Mouse (Mus musculus) right cerebral cortex, postnatal 4 days (tissue): Measurements from ENCODE around the gene Bet1l.
A peak's percentile ranks its signal among the peaks of the same experiment; 100 is the strongest.

ENCODE experiments used
- DNase-seq: peaks from one replicate; pipeline ENCODE4 v3.0.0-alpha.2; 2022

The Bet1l gene

DNA sequence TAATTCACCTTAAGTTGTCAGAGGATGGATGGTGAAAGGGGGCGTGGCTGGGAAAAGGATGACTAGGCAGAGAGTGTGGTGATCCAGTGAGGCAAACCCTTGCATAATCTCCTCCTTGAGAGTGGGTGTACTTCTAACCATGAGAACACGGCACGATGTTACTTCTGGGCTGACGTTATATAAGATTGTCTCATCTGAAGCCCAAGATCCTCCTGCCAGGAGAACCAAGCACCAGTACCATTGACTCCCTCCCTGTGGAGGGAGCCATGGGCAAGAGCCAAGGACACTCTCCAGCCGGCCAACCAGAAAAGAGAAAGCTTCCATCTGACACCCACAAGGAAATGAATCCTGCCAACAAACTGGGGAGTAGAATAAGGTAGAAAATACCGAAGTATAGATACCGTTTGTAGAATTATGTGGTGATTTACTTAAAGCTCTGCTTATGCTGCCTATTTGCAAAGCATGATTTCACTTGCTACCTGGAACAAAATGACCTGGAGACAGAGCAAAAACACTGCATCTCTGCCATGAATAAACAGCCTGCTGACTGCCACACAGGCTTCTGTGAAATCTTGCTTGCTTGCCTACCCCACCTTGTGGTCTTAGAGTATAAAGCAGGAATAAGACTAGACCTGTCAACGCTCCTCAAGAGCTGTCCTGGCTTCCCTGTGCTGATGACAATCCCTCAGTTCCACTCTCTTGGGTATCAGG lies 29.1 kb downstream of the Bet1l start:
- DNase-seq: no peak

DNA sequence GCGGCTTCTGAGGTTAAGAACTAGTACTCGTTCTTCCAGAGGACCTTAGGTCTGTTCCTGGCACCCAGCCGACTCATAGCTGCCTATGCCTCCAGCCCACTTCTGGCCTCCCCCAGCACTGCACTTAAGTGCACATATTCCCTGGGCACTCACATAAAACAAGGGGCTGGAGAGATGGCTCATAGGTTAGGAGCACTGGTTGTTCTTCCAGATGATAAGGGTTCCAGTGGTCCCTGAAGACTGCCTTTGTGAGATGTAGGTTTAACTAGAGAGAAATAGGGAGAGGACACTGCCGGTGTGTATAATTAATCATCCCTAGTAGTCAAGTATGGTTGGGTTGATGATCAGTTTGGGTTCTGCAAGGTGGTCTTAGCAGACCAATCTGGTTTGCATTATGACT lies 34.6 kb downstream of the Bet1l start:
- no peak for DNase-seq

DNA sequence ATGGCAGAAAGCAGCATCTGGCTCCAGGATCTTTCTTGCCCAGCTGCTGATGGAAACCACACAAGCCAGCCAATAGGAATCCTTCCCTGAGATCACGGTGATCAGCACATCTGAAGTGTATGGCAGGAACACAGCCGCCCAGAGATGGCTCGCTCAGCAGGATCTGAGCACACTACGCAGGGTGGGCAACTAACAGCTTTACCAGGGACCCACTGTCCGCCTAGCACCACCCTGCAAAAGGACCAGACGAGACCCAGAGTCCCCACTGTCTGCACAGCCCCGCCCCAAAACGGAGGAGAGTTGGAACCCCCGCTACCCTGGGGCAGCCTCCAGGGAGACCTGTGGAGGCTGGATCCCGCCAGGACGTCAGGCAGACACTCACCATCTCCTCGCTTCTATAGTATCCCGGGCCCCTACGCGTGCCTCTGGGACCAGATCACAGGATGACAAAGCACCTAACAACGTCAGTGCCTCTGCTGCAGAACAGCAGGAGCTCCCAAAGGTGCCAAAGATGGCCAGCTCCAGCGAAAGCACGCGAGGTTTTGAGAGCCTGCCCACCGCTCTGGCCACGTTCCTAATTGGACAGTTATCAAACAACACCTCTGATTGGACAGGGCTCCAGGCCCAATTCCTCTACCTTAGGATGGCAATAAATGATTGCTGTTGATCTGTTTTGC lies 35.6 kb downstream of the Bet1l start, which contains the start of gene Zfp941:
TSS of gene Zfp941 (minus strand) at position 526 of the 677 bp plus-strand sequence.
- peak; percentile 71 for DNase-seq

DNA sequence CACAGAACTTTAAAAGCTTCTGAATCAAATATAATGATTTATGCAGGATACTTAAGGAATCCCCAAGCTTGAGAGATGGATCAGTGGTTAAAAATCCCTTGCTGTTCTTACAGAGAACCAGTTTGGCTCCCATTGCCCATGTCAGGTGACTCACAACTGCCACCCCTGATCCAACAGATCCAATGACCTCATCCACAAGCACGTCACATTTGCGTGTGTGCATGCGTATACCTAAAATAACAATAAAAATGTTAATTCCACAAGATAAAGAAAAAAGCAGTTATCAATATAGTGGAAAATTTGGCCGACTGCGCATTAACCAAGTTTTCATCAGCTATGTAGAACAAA lies 36.1 kb downstream of the Bet1l start:
- no peak for DNase-seq

DNA sequence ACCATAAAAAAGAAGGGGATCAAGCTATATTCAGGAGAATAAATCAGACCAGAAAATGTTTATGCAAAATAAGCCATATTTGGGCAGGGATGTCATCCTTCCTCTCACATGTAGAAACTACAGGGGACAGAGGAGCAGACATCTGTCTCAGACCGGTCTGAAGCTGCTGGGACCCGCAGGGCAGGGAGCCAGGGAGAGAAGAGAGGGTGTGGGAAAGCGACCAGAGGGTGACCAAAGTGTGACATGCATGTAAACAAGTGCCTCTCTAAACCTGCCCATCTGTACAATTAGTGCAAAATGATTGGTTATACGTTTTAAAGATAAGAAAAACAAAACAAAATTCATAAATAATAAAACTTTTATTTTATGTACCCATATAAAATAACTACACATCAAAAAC lies 37.2 kb downstream of the Bet1l start:
- no peak for DNase-seq

DNA sequence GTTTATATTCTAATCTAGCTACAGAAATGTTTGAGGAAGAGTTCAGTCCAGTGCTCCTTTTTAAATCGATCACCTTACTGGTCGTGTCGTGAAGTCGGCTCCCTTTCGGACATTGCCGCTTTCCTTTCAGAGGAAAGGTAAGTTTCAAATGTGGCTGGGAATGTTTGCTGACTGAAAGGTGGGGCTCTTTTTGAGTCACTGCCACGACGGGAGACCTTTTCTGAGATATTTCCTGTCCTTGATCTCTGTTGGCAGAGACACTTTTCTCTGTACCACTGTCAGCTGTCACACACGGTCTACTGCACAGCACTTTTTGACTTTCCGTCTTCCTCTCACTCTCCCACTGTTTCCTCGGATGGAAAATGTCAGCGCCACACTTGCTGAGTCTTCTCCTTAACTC lies 44.5 kb downstream of the Bet1l start:
- no peak for DNase-seq

GRCm38 (mm10) chr7:140811714-140812113 lies 45.7 kb downstream of the Bet1l start:
- DNase-seq: no peak

- no peak for DNase-seq
Measured at GRCm38 (mm10) chr7:140810496-140810895, 46.9 kb downstream of the Bet1l start.

DNA sequence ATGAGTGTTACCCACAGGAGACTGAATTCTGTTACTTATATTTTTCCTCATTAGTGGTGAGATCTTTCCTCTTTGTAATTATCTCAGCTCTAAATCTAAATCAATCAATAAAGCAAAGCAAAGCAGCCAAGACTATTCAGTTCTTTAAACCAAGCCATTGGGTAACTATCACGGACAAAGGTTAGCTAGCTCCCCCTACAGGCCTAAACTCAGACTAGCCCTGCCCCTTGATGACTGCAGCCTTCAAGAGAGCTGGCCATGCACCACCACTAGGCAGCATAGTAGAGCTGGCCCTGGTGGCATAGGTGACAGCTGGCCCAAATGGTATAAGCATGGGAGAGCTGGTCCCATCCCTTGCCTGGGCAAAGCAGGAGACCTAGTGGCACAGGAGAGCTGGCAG lies 51.7 kb downstream of the Bet1l start:
- no peak for DNase-seq
